Comparison of ENCODE assay signal across 11 mouse cellular contexts in the genomic region with DNA sequence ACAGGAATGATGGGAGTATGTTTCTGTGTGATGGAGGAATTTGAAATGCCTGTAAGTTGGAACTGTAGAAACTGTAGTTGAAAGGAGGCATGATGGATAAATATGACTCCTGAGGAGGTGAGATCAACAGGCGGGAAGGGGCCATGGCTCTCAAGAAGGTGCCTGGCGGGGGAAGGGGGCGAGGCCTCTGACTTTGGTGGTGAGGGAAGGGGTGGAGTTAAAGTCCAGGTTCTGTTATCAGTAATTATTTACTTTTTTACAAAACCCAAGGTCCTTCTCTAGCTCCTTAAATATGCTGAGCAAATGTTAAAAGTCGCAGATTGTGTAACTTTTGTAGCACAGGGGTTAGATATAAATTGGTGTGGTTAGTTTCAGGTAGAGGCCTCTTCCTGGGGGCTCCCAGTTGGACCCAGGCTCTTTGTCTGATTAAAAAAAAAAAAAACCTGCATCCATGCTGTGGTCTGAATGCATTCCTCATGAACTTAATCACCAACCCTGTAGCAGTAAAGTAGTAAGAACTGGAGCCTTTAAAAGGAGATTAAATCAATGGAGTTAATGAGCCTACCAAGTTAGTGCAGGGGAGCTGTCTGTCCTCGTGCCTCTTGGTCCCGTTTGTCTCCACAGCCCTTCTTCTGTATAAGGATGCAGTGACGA. TPM values are rescaled to one million over a fixed set of nuclear protein-coding genes. Genes with fewer than 3 reads are reported as not detected.
DNase-seq lines count a peak whose midpoint lies in the region; ATAC-seq and TF ChIP-seq lines count a peak whose summit lies in the region.
"Had no signal": no experiment of that assay in that cellular context is flagged by ENCODE, and none has a peak within 500 bp of the region (broad histone marks: within the 10 kb centered on the region; RNA-seq: fewer than 3 reads in every experiment).

No protein-coding gene starts in this region.

- H3K27me3 ChIP-seq in myocyte (ENCODE audit: control insufficient read depth, insufficient read depth, insufficient read length): no peaks in the 10 kb centered on the region
- no peaks in the 10 kb centered on the region for H3K27me3 ChIP-seq in midbrain, embryonic 16.5 days (ENCODE audit: control insufficient read depth, insufficient read depth, low read depth, low read length)

- no peaks in the 10 kb centered on the region for H3K9me3 ChIP-seq in midbrain, embryonic 16.5 days (replicated peaks; ENCODE audit: control insufficient read depth, low read length, poor library complexity, severe bottlenecking)

- H3K4me3 ChIP-seq in myocyte: no peak overlapping the region
- H3K4me3 ChIP-seq in midbrain, embryonic 16.5 days (ENCODE audit: low read depth, low read length): no peak overlapping the region

- TF ChIP-seq POLR2A in myocyte (IDR thresholded peaks at IDR 0.05; ENCODE audit: insufficient read length, low read depth): no peak

- 70% methylated on average over 7 of the region's 7 CpGs for WGBS in midbrain, embryonic 16.5 days

- no peaks in the 10 kb centered on the region for H3K79me2 ChIP-seq in myocyte (ENCODE audit: control insufficient read depth, insufficient read depth)

- H3K36me3 ChIP-seq in myocyte (ENCODE audit: control insufficient read depth, insufficient read depth): no peaks in the 10 kb centered on the region
- H3K36me3 ChIP-seq in midbrain, embryonic 16.5 days (ENCODE audit: control insufficient read depth, insufficient read depth, low read length): no peaks in the 10 kb centered on the region

- no peak overlapping the region for H3K27ac ChIP-seq in midbrain, embryonic 16.5 days (ENCODE audit: low read length)

- peaks cover 13% of the 10 kb centered on the region; the same call in 1 of the 2 replicates for H3K4me1 ChIP-seq in midbrain, embryonic 16.5 days (ENCODE audit: control insufficient read depth, insufficient read depth, low read length)

- H3K9ac ChIP-seq in midbrain, embryonic 16.5 days (ENCODE audit: low read depth, low read length): no peak overlapping the region

- no peak overlapping the region for H3ac ChIP-seq in myocyte (ENCODE audit: control insufficient read depth, insufficient read length)

- peak overlapping the region; percentile 57 for H3K4me2 ChIP-seq in myocyte (ENCODE audit: low read depth)
- H3K4me2 ChIP-seq in midbrain, embryonic 16.5 days (ENCODE audit: low read length): no peak overlapping the region
- H3K4me2 ChIP-seq: midbrain, embryonic 11.5 days had no signal

- ATAC-seq in midbrain, embryonic 16.5 days: no peak
- ATAC-seq: activated CD4-positive, CD25-positive, alpha-beta regulatory T cell, adult 4 months had no signal

- peak; percentile 5 for DNase-seq in kidney, adult 9 months
- no peak for DNase-seq in kidney, adult 18-20 months
- DNase-seq in 3134 (ENCODE audit: extremely low read depth, insufficient read length, low spot score): peak; percentile 21
- peak; percentile 84 for DNase-seq in Muller cell, postnatal 12 days (ENCODE audit: inconsistent ontology term)
- no peak for DNase-seq in embryo, embryonic 9.5 days (ENCODE audit: extremely low spot score)
- DNase-seq: cerebellum, postnatal 25 days; thymus, postnatal 36 days had no signal

TF ChIP-seq in myocyte, 11 proteins besides CTCF, POLR2A, EP300 and RAD21:
- TF ChIP-seq POLR2AphosphoS2 (IDR thresholded peaks at IDR 0.05; ENCODE audit: insufficient read length, low read depth) (no peak), CEBPB (IDR thresholded peaks at IDR 0.05; ENCODE audit: insufficient read depth, poor library complexity, severe bottlenecking) (no peak)

RNA-seq across cellular contexts. Expression of gene Lypd6, which starts 37.7 kb away (rescaled TPM):
- polyA plus RNA-seq in myocyte (2012; fragmentation: generic; extraction: Trizol): 3.9 TPM
- 7.9 and 14.4 TPM in 2 replicates for polyA plus RNA-seq in midbrain, embryonic 16.5 days (2015; fragmentation: Nextera tagmentation; extraction: Ambion mirVana)
- polyA plus RNA-seq: activated CD4-positive, CD25-positive, alpha-beta regulatory T cell, adult 4 months had no signal

Comparison
In these comparisons a context has a peak if more than half of its experiments do, and no peak if none do; other contexts are left out.
1. DNase-seq: peak in kidney, adult 9 months (single experiment), 3134 (single experiment) and Muller cell, postnatal 12 days (single experiment); none in kidney, adult 18-20 months (single experiment) and embryo, embryonic 9.5 days (single experiment).